Mouse (Mus musculus): ENCODE results near the gene Slamf9. TPM values are rescaled to one million over a fixed set of nuclear protein-coding genes. Genes with fewer than 3 reads are reported as not detected.

The Slamf9 gene
- polyA plus RNA-seq, 1 experiment from 2014 or later = 0.55 TPM

DNA sequence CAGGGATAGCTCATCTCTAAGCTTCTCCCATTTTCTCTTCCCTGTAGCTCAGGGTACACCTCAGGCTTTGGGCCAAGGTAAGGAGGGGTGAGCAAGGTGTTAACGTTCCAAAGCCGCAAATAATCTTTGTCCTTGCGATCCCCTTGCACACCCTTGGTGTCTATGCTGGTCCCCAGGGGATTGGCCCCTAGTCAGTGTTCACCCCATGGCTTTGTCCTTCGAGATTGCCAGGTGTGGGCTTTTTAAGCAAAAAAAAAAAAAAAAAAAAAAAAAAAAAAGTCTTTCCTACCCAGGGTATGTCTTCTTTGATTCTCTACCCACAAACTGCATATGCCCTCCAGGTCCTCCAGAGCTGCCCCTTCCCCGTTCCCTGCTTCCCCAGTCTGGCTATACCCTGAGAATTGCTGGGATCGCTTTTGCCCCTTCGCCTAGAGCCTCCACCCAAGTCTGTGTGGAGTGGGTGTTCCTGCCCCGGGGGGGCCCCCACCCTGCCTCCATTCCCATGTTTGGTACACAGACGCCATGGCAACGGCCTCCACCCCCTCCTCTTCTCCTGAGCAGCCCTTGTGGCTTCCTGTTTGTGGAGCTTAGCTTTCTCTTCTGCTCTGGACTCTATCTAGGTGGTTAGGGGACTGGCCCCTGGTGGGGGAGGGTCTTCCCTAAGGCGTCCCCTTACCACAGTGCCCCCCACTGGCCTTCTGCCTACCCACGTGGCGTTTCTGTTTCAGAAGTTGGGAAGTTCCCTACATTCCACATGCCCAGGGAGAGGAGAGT, 26.4 kb downstream of the Slamf9 start:
- Histone ChIP-seq H3K27ac (ENCODE audit: low read depth, low read length) (peak overlapping the region; percentile 78), H3K9me3 (ENCODE audit: control insufficient read depth, low read length) (no peaks in the 10 kb centered on the region), H3K4me3 (ENCODE audit: low read depth, low read length) (peak overlapping the region; percentile 65), H3K36me3 (ENCODE audit: control insufficient read depth, insufficient read depth, low read length) (peaks cover 12% of the 10 kb centered on the region), H3K4me1 (replicated peaks; ENCODE audit: control insufficient read depth, insufficient read depth, low read length) (peaks cover 38% of the 10 kb centered on the region), H3K9ac (ENCODE audit: low read depth, low read length) (peak overlapping the region; percentile 81), H3K4me2 (peak overlapping the region; percentile 76), H3K27me3 (replicated peaks; ENCODE audit: control insufficient read depth, insufficient read depth, low read length) (0 out of 2 replicates have a peak, but pooled peaks cover 3% of the 10 kb centered on the region)
- ATAC-seq (replicated peaks; ENCODE audit: low FRiP score) (peak; percentile 38), DNase-seq (ENCODE audit: low spot score) (peak; percentile 67)
- WGBS = 17% methylated on average over 13 of the region's 13 CpGs

DNA sequence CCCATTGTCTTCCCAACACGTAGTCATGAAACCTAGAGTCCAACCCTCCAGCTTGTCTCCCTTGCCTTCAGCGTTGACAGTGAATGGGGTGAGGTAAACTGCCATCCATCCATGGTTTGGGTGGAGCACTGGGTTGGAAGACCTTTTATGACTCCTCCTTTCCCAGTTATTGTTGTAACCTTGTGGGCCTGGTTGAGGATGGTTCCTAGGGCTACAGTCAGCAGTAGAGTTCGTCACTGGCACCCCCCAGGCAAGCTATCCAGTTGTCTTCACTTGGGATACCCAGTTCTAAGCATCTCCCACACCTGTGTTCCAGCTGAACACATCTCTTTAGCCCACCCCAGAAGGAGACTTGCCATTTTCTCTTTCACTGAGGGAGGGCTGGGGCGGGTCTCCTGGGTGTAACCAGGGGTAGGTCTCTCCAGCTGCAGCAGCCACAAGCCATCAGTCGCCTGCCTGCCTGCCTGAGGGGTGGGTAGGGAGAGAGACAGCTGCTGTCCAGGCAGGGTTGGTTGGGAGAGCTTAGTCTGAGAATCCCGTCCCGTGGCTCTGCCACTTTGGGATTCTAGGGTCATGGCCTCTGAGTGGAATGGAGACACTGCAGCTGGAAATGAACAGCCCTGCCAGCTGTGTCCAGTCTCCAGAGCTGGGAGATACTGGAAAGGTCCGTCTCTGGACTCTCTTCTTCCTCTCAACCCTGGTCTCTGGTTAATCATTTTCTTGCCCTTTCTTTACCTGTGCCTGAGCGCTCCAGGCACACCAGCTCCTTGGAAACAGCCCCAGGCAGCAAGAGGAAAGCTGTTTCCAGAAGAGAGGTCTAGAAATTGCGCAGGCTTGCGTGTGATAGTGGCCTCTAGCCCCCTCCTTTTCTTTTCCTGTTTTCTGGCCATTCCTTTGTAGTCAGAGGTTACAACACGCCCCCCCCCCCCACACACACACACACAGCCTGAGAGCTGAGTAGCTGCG, 27.3 kb downstream of the Slamf9 start:
- WGBS = 19% methylated on average over 13 of the region's 13 CpGs
- H3K4me2 ChIP-seq = peak overlapping the region; percentile 76
- DNase-seq (ENCODE audit: low spot score) (no peak), ATAC-seq (replicated peaks; ENCODE audit: low FRiP score) (0 out of 2 replicates have a peak, but pooled peaks have one; percentile 2)
- H3K27me3 ChIP-seq (replicated peaks; ENCODE audit: control insufficient read depth, insufficient read depth, low read length) = no peaks in the 10 kb centered on the region
- peaks cover 39% of the 10 kb centered on the region for H3K4me1 ChIP-seq (replicated peaks; ENCODE audit: control insufficient read depth, insufficient read depth, low read length)
- H3K36me3 ChIP-seq (ENCODE audit: control insufficient read depth, insufficient read depth, low read length) = peaks cover 17% of the 10 kb centered on the region
- H3K9me3 ChIP-seq (ENCODE audit: control insufficient read depth, low read length) = no peaks in the 10 kb centered on the region
- peak overlapping the region; percentile 81 for H3K9ac ChIP-seq (ENCODE audit: low read depth, low read length)
- peak overlapping the region; percentile 65 for H3K4me3 ChIP-seq (ENCODE audit: low read depth, low read length)
- H3K27ac ChIP-seq (ENCODE audit: low read depth, low read length) = peak overlapping the region; percentile 78

DNA sequence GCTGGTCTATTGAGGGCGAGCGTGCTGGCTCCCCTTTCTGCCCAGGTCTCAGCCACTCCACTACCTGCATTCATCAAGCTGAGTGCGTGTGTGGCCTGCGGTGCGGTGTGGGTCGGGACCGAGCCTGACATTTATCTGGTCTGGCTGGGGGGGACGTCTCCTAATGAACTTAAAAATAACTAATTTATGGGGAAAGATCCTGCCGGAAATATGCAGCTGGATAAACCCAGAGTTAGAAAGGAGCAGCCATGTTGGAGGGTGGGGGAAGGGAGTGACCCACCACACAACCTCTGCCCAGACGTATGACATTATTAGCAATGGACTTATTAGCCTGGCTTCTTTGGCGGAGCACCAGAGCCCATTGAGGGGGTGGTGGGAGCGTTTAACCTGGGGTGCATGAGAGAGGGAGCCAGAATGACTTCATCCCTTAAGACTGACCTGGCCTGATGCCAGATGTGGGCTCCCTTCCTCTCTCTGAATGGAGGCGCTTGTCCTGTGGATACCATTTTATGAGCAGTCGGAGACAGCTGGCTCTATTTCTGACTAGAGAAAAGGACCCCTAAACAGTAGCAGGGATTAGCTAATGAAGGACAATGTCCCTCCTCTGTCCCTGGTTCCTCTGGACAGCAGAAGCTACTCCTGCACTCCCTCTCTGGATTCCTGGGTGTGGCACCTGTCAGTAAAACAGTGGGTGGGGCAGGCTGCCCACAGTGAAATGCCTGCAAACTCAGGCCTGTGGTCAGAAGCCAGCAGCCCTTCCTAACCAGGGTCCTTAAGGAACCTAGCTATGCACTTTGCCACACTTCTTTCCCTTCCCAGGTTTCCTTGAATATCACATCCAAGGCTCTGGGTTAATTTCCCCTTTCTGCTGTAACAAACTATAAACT, 28.2 kb downstream of the Slamf9 start:
- H3K9me3 ChIP-seq (ENCODE audit: control insufficient read depth, low read length) = no peaks in the 10 kb centered on the region
- peak overlapping the region; percentile 78 for H3K27ac ChIP-seq (ENCODE audit: low read depth, low read length)
- no peaks in the 10 kb centered on the region for H3K27me3 ChIP-seq (replicated peaks; ENCODE audit: control insufficient read depth, insufficient read depth, low read length)
- ATAC-seq (replicated peaks; ENCODE audit: low FRiP score) (no peak), DNase-seq (ENCODE audit: low spot score) (no peak)
- H3K4me1 ChIP-seq (replicated peaks; ENCODE audit: control insufficient read depth, insufficient read depth, low read length) = peaks cover 47% of the 10 kb centered on the region
- H3K4me2 ChIP-seq = peak overlapping the region; percentile 76
- WGBS = 35% methylated on average over 14 of the region's 14 CpGs
- peaks cover 17% of the 10 kb centered on the region for H3K36me3 ChIP-seq (ENCODE audit: control insufficient read depth, insufficient read depth, low read length)
- peak overlapping the region; percentile 65 for H3K4me3 ChIP-seq (ENCODE audit: low read depth, low read length)
- H3K9ac ChIP-seq (ENCODE audit: low read depth, low read length) = peak overlapping the region; percentile 10; the same call in 1 of the 2 replicates

DNA sequence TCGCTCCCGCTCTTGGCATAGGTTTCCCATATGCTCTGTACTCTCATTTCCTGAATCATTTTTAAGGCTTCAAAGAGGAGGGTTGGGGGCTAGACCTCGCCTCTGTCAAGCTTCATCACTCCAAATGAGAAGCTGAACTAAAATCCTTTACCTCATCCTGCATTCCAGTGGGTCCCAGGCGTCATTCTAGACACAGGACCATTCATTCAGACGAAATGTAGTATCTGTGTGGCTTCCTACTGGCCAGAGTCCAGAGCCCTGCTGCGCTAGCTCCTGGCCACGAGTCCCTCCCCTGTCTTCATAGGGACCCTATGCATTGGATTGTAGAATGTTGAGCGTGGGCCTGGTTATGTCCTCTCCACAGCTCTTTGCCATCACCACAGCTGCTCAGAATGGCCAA, 29.6 kb downstream of the Slamf9 start:
- no peak overlapping the region for H3K27ac ChIP-seq (ENCODE audit: low read depth, low read length)
- H3K9me3 ChIP-seq (ENCODE audit: control insufficient read depth, low read length) = no peaks in the 10 kb centered on the region
- no peak overlapping the region for H3K9ac ChIP-seq (ENCODE audit: low read depth, low read length)
- WGBS = 79% methylated on average over 8 of the region's 8 CpGs
- peaks cover 17% of the 10 kb centered on the region for H3K36me3 ChIP-seq (ENCODE audit: control insufficient read depth, insufficient read depth, low read length)
- peaks cover 47% of the 10 kb centered on the region for H3K4me1 ChIP-seq (replicated peaks; ENCODE audit: control insufficient read depth, insufficient read depth, low read length)
- H3K4me2 ChIP-seq = no peak overlapping the region
- no peaks in the 10 kb centered on the region for H3K27me3 ChIP-seq (replicated peaks; ENCODE audit: control insufficient read depth, insufficient read depth, low read length)
- ATAC-seq (replicated peaks; ENCODE audit: low FRiP score) = no peak
- no peak for DNase-seq (ENCODE audit: low spot score)
- no peak overlapping the region for H3K4me3 ChIP-seq (ENCODE audit: low read depth, low read length)

DNA sequence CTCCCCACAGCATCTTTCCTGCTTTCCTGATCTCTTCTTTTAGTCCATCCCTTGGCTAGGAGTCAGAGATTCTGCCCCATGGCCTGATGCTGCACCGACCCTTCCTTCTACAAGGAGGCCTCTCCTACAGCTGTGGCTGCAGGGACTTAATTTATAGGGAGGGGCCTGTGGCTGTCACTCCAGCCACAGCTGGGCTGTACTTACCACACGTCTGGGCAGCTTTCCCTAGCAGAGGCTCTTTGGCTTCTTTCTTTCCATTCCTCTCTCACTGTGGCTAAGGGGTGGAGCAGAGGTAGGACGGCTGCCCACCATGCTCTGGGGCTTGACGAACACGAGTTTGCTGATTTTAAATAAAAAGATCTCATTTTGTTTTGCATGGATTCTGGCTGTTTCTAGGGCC, 31.8 kb downstream of the Slamf9 start:
- H3K9me3 ChIP-seq (ENCODE audit: control insufficient read depth, low read length) = no peaks in the 10 kb centered on the region
- H3K36me3 ChIP-seq (ENCODE audit: control insufficient read depth, insufficient read depth, low read length) = peaks cover 17% of the 10 kb centered on the region
- no peak for ATAC-seq (replicated peaks; ENCODE audit: low FRiP score)
- no peak overlapping the region for H3K9ac ChIP-seq (ENCODE audit: low read depth, low read length)
- H3K27me3 ChIP-seq (replicated peaks; ENCODE audit: control insufficient read depth, insufficient read depth, low read length) = no peaks in the 10 kb centered on the region
- no peak overlapping the region for H3K4me3 ChIP-seq (ENCODE audit: low read depth, low read length)
- H3K27ac ChIP-seq (ENCODE audit: low read depth, low read length) = no peak overlapping the region
- peaks cover 44% of the 10 kb centered on the region for H3K4me1 ChIP-seq (replicated peaks; ENCODE audit: control insufficient read depth, insufficient read depth, low read length)
- no peak overlapping the region for H3K4me2 ChIP-seq
- 65% methylated on average over 5 of the region's 5 CpGs for WGBS
- no peak for DNase-seq (ENCODE audit: low spot score)

DNA sequence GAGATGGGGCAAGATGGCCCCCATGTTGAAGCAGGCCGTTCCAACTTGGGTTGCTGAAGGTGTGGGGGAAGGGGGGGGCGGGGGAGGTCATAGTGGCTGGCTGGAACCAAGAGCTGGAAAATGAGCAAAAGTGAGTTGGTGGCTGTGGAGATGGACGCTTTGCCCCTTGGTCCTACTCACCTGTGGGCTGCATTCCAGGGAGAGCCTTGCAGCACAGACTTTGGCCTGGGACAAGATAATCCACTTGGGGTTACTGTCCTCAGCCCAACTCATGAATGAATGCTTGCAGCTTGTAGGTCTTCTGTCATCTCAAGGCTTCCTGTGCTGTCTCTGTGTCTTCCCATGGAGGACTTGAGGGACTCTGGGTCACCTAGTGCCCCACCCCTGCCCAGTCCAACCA, 32.5 kb downstream of the Slamf9 start:
- no peak overlapping the region for H3K4me3 ChIP-seq (ENCODE audit: low read depth, low read length)

DNA sequence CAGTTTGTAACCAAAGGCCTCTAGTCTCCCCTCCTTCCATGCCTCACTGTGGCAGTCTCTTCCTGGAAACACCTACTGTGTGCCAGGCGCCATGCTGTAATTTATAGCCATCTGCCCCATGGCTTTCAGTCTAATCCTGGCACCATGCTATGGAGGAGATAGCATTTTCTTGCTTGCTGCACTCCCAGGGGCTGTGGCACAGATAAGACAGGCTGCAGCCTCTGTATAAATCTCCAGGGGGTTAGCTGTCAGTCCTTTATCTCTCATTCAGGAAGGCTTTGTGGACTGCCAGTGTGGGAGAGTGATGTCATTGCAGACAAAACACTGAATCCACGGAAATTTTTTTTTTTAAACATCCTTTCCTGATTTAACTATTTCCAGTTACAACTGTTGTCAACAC, 33.0 kb downstream of the Slamf9 start:
- Histone ChIP-seq H3K27ac (ENCODE audit: low read depth, low read length) (no peak overlapping the region), H3K9me3 (ENCODE audit: control insufficient read depth, low read length) (no peaks in the 10 kb centered on the region), H3K9ac (ENCODE audit: low read depth, low read length) (no peak overlapping the region), H3K4me3 (ENCODE audit: low read depth, low read length) (no peak overlapping the region), H3K4me2 (no peak overlapping the region), H3K36me3 (ENCODE audit: control insufficient read depth, insufficient read depth, low read length) (peaks cover 17% of the 10 kb centered on the region), H3K4me1 (replicated peaks; ENCODE audit: control insufficient read depth, insufficient read depth, low read length) (peaks cover 39% of the 10 kb centered on the region), H3K27me3 (replicated peaks; ENCODE audit: control insufficient read depth, insufficient read depth, low read length) (no peaks in the 10 kb centered on the region)
- ATAC-seq (replicated peaks; ENCODE audit: low FRiP score) = peak; percentile 39
- 32% methylated on average over 2 of the region's 2 CpGs for WGBS
- DNase-seq (ENCODE audit: low spot score) = no peak

More for the DNA sequence above, 32.5 kb downstream of the Slamf9 start:
- H3K9me3 ChIP-seq (ENCODE audit: control insufficient read depth, low read length) = no peaks in the 10 kb centered on the region
- H3K4me1 ChIP-seq (replicated peaks; ENCODE audit: control insufficient read depth, insufficient read depth, low read length) = peaks cover 39% of the 10 kb centered on the region
- H3K27ac ChIP-seq (ENCODE audit: low read depth, low read length) = no peak overlapping the region
- H3K9ac ChIP-seq (ENCODE audit: low read depth, low read length) = no peak overlapping the region
- H3K27me3 ChIP-seq (replicated peaks; ENCODE audit: control insufficient read depth, insufficient read depth, low read length) = no peaks in the 10 kb centered on the region
- DNase-seq (ENCODE audit: low spot score) (no peak), ATAC-seq (replicated peaks; ENCODE audit: low FRiP score) (0 out of 2 replicates have a peak, but pooled peaks have one; percentile 1)
- WGBS = 85% methylated on average over 3 of the region's 3 CpGs
- H3K36me3 ChIP-seq (ENCODE audit: control insufficient read depth, insufficient read depth, low read length) = peaks cover 17% of the 10 kb centered on the region
- H3K4me2 ChIP-seq = no peak overlapping the region

DNA sequence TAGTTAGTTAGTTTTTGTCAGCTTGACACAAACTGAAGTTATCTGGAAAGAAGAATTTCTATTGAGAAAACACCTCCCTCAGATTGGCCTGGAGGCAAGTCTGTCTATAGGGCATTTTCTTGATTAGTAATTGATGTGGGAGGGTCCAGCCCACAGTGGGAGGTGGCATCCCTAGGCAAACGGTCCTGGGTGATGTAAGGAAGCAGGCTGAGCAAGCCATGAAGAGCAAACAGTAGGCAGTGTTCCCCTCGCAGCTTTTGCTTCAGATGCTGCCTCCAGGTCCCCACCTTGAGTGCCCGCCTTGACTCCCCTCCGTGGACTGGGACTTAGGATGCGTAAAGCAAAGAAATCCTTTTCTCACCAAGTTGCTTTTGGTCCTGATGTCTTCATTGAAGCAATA, 34.1 kb downstream of the Slamf9 start:
- 77% methylated on average over 5 of the region's 5 CpGs for WGBS
- Histone ChIP-seq H3K27me3 (replicated peaks; ENCODE audit: control insufficient read depth, insufficient read depth, low read length) (no peaks in the 10 kb centered on the region), H3K4me3 (ENCODE audit: low read depth, low read length) (no peak overlapping the region), H3K4me2 (no peak overlapping the region), H3K36me3 (ENCODE audit: control insufficient read depth, insufficient read depth, low read length) (peaks cover 17% of the 10 kb centered on the region), H3K9ac (ENCODE audit: low read depth, low read length) (no peak overlapping the region), H3K9me3 (ENCODE audit: control insufficient read depth, low read length) (no peaks in the 10 kb centered on the region), H3K27ac (ENCODE audit: low read depth, low read length) (no peak overlapping the region), H3K4me1 (replicated peaks; ENCODE audit: control insufficient read depth, insufficient read depth, low read length) (peaks cover 41% of the 10 kb centered on the region)
- DNase-seq (ENCODE audit: low spot score) = no peak
- no peak for ATAC-seq (replicated peaks; ENCODE audit: low FRiP score)

All from liver, embryonic 11.5 days (tissue).